Mouse (Mus musculus) lung, adult 2 months (tissue): ENCODE measurements around the gene Foxr1.

ENCODE experiments used
- CTCF ChIP-seq: fragments of 200-500 bp; IDR thresholded peaks from 2 replicates; pipeline ENCODE4 v1.5.1; 2011; ENCODE audit warnings: mild to moderate bottlenecking, low read length, control low read depth; ENCODE audit not compliant: insufficient read depth
- POLR2A ChIP-seq: fragments of 200-500 bp; IDR thresholded peaks from 2 replicates; pipeline ENCODE4 v1.6.1; 2011; ENCODE audit warnings: low read depth, mild to moderate bottlenecking, control low read depth, low read length, borderline replicate concordance; ENCODE audit errors: extremely low read depth

DNA sequence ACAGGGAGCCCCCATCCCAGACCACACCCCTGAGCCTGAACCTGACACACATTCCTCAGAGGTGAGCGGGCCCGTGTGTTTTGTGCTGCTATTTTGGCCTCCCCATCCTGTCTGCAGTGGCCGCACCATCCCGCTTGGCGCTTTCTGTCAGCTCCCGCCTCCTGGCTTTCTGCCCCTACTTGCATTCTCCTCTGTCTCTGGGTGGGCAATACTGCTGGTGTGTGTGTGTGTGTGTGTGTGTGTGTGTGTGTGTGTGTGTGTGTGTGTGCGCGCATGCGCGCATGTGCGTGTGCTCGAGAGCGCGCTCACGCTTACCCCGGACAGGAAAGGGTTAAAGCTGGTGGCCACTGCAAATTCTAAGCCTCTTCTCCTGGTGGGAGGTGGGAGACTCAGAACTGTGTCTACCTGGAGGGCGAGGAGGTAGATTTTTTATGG lies 48.7 kb upstream of the Foxr1 start:
- TF ChIP-seq CTCF (no peak), POLR2A (no peak)
